Mouse (Mus musculus) ES-Bruce4 (cell line): Measurements from ENCODE around the gene Orm3.

Experiments
- CTCF ChIP-seq: IDR thresholded peaks from one replicate; pipeline ENCODE4 v1.8.1; 2011; ENCODE audit warnings: low read depth, low read length
- EP300 ChIP-seq: IDR thresholded peaks from 2 replicates; pipeline ENCODE4 v1.6.1; 2011; ENCODE audit warnings: low read depth, low read length; ENCODE audit not compliant: insufficient read depth
- POLR2A ChIP-seq: IDR thresholded peaks from one replicate; pipeline ENCODE4 v1.8.1; 2011; ENCODE audit warnings: low read length; ENCODE audit not compliant: insufficient read depth

DNA sequence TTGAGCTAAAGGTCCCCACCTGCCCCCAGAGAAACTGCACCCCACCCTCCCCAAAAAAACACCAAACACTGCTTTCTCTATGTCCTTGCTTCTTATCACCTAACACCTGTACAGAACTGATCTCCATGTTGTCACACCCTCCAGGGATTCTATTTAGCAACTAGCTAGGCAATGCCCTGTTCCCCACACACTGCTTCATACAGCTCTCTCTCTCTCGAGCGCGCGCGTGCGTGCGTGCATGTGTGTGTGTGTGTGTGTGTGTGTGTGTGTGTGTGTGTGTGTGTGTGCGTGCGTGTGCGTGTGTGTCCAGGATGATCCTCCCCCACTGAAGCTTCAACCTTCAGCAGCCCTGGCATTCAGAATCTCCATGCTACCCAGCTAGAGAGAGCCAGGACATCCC lies 46.1 kb downstream of the Orm3 start:
- TF ChIP-seq EP300 = no peak
- no peak for TF ChIP-seq CTCF
- TF ChIP-seq POLR2A = no peak
